Mouse (Mus musculus): ENCODE results near the gene Rbms1. TPM values are rescaled to one million over a fixed set of nuclear protein-coding genes. Genes with fewer than 3 reads are reported as not detected.

The Rbms1 gene
- polyA plus RNA-seq, 1 experiment from 2014 or later: 139 TPM

GRCm38 (mm10) chr2:60856097-60856496 lies 106.9 kb downstream of the Rbms1 start:
- Histone ChIP-seq H3K4me1 (peaks cover 54% of the 10 kb centered on the region), H3K27ac (no peak overlapping the region), H3K9ac (no peak overlapping the region), H3K4me3 (no peak overlapping the region), H3K9me3 (no peaks in the 10 kb centered on the region), H3K27me3 (no peaks in the 10 kb centered on the region), H3K4me2 (no peak overlapping the region), H3K36me3 (peaks cover 16% of the 10 kb centered on the region; the same call in 1 of the 2 replicates)
- 33% methylated on average over 2 of the region's 2 CpGs for WGBS
- ATAC-seq (ENCODE audit: borderline replicate concordance, extremely low read depth, low FRiP score, low TSS enrichment): no peak

GRCm38 (mm10) chr2:60855006-60855405 lies 108.0 kb downstream of the Rbms1 start:
- H3K4me1 ChIP-seq: peaks cover 61% of the 10 kb centered on the region
- no peak overlapping the region for H3K9ac ChIP-seq
- ATAC-seq (ENCODE audit: borderline replicate concordance, extremely low read depth, low FRiP score, low TSS enrichment): peak; percentile 74; the same call in 1 of the 2 replicates
- no peaks in the 10 kb centered on the region for H3K27me3 ChIP-seq
- H3K36me3 ChIP-seq: peaks cover 16% of the 10 kb centered on the region; the same call in 1 of the 2 replicates
- no peak overlapping the region for H3K4me2 ChIP-seq
- no peak overlapping the region for H3K4me3 ChIP-seq
- WGBS: 26% methylated on average over 4 of the region's 4 CpGs
- H3K9me3 ChIP-seq: no peaks in the 10 kb centered on the region
- peak overlapping the region; percentile 25 for H3K27ac ChIP-seq

GRCm38 (mm10) chr2:60851898-60852297 lies 111.1 kb downstream of the Rbms1 start:
- Histone ChIP-seq H3K9me3 (no peaks in the 10 kb centered on the region), H3K27ac (no peak overlapping the region), H3K4me1 (peaks cover 58% of the 10 kb centered on the region), H3K27me3 (no peaks in the 10 kb centered on the region), H3K4me3 (no peak overlapping the region), H3K36me3 (no peaks in the 10 kb centered on the region), H3K9ac (no peak overlapping the region), H3K4me2 (no peak overlapping the region; the same call in 1 of the 2 replicates)
- 53% methylated on average over 3 of the region's 3 CpGs for WGBS
- ATAC-seq (ENCODE audit: borderline replicate concordance, extremely low read depth, low FRiP score, low TSS enrichment): no peak

GRCm38 (mm10) chr2:60851057-60851718 lies 111.8 kb downstream of the Rbms1 start:
- Histone ChIP-seq H3K27ac (peak overlapping the region; percentile 51), H3K27me3 (no peaks in the 10 kb centered on the region), H3K4me2 (no peak overlapping the region; the same call in 1 of the 2 replicates), H3K9ac (no peak overlapping the region), H3K36me3 (no peaks in the 10 kb centered on the region), H3K4me3 (no peak overlapping the region), H3K9me3 (no peaks in the 10 kb centered on the region), H3K4me1 (peaks cover 51% of the 10 kb centered on the region)
- ATAC-seq (ENCODE audit: borderline replicate concordance, extremely low read depth, low FRiP score, low TSS enrichment): no peak
- WGBS: 43% methylated on average over 14 of the region's 14 CpGs

- no peak overlapping the region for H3K27ac ChIP-seq
- H3K9me3 ChIP-seq: no peaks in the 10 kb centered on the region
- 91% methylated on average over 4 of the region's 4 CpGs for WGBS
- H3K4me3 ChIP-seq: no peak overlapping the region
- H3K4me2 ChIP-seq: no peak overlapping the region
- no peaks in the 10 kb centered on the region for H3K27me3 ChIP-seq
- peaks cover 48% of the 10 kb centered on the region for H3K4me1 ChIP-seq
- no peak for ATAC-seq (ENCODE audit: borderline replicate concordance, extremely low read depth, low FRiP score, low TSS enrichment)
- H3K36me3 ChIP-seq: no peaks in the 10 kb centered on the region
- no peak overlapping the region for H3K9ac ChIP-seq
These were observed 114.5 kb downstream of the Rbms1 start for GRCm38 (mm10) chr2:60848478-60848877.

- WGBS: 65% methylated on average over 3 of the region's 3 CpGs
- Histone ChIP-seq H3K27me3 (no peaks in the 10 kb centered on the region), H3K4me2 (no peak overlapping the region), H3K9me3 (no peaks in the 10 kb centered on the region), H3K27ac (no peak overlapping the region), H3K36me3 (no peaks in the 10 kb centered on the region), H3K4me3 (no peak overlapping the region), H3K4me1 (peaks cover 46% of the 10 kb centered on the region), H3K9ac (no peak overlapping the region)
- no peak for ATAC-seq (ENCODE audit: borderline replicate concordance, extremely low read depth, low FRiP score, low TSS enrichment)
These were observed 115.0 kb downstream of the Rbms1 start for GRCm38 (mm10) chr2:60847984-60848383.

GRCm38 (mm10) chr2:60845316-60845894 lies 117.6 kb downstream of the Rbms1 start:
- Histone ChIP-seq H3K9ac (no peak overlapping the region), H3K4me2 (no peak overlapping the region), H3K36me3 (peaks cover 4% of the 10 kb centered on the region; the same call in 1 of the 2 replicates), H3K27me3 (no peaks in the 10 kb centered on the region), H3K4me1 (peaks cover 37% of the 10 kb centered on the region), H3K9me3 (no peaks in the 10 kb centered on the region), H3K4me3 (no peak overlapping the region), H3K27ac (no peak overlapping the region)
- no peak for ATAC-seq (ENCODE audit: borderline replicate concordance, extremely low read depth, low FRiP score, low TSS enrichment)
- 51% methylated on average over 5 of the region's 5 CpGs for WGBS

GRCm38 (mm10) chr2:60844259-60844658 lies 118.7 kb downstream of the Rbms1 start:
- no peak overlapping the region for H3K4me2 ChIP-seq
- H3K9ac ChIP-seq: no peak overlapping the region
- WGBS: 95% methylated on average over 1 of the region's 1 CpGs
- H3K9me3 ChIP-seq: no peaks in the 10 kb centered on the region
- no peak overlapping the region for H3K4me3 ChIP-seq
- ATAC-seq (ENCODE audit: borderline replicate concordance, extremely low read depth, low FRiP score, low TSS enrichment): no peak
- H3K36me3 ChIP-seq: peaks cover 4% of the 10 kb centered on the region; the same call in 1 of the 2 replicates
- H3K27me3 ChIP-seq: no peaks in the 10 kb centered on the region
- H3K27ac ChIP-seq: peak overlapping the region; percentile 66; the same call in 1 of the 2 replicates
- H3K4me1 ChIP-seq: peaks cover 35% of the 10 kb centered on the region

- peaks cover 40% of the 10 kb centered on the region for H3K4me1 ChIP-seq
- WGBS: 66% methylated on average over 3 of the region's 3 CpGs
- peak overlapping the region; percentile 66; the same call in 1 of the 2 replicates for H3K27ac ChIP-seq
These were observed 119.4 kb downstream of the Rbms1 start for GRCm38 (mm10) chr2:60843633-60844032.

GRCm38 (mm10) chr2:60842976-60843375 lies 120.0 kb downstream of the Rbms1 start:
- H3K27me3 ChIP-seq: no peaks in the 10 kb centered on the region
- H3K27ac ChIP-seq: peak overlapping the region; percentile 66
- peaks cover 4% of the 10 kb centered on the region; the same call in 1 of the 2 replicates for H3K36me3 ChIP-seq
- no peak overlapping the region for H3K4me3 ChIP-seq
- H3K9me3 ChIP-seq: no peaks in the 10 kb centered on the region
- no peak overlapping the region for H3K4me2 ChIP-seq
- peaks cover 46% of the 10 kb centered on the region for H3K4me1 ChIP-seq
- H3K9ac ChIP-seq: no peak overlapping the region
- 20% methylated on average over 4 of the region's 4 CpGs for WGBS
- ATAC-seq (ENCODE audit: borderline replicate concordance, extremely low read depth, low FRiP score, low TSS enrichment): peak; percentile 74

More at GRCm38 (mm10) chr2:60843633-60844032, 119.4 kb downstream of the Rbms1 start:
- H3K27me3 ChIP-seq: no peaks in the 10 kb centered on the region
- ATAC-seq (ENCODE audit: borderline replicate concordance, extremely low read depth, low FRiP score, low TSS enrichment): no peak
- H3K4me3 ChIP-seq: no peak overlapping the region
- H3K9me3 ChIP-seq: no peaks in the 10 kb centered on the region
- no peak overlapping the region for H3K9ac ChIP-seq
- peaks cover 4% of the 10 kb centered on the region; the same call in 1 of the 2 replicates for H3K36me3 ChIP-seq
- H3K4me2 ChIP-seq: no peak overlapping the region

GRCm38 (mm10) chr2:60840922-60841321 lies 122.1 kb downstream of the Rbms1 start:
- Histone ChIP-seq H3K36me3 (peaks cover 4% of the 10 kb centered on the region; the same call in 1 of the 2 replicates), H3K4me2 (no peak overlapping the region), H3K4me3 (no peak overlapping the region), H3K9ac (no peak overlapping the region), H3K27me3 (no peaks in the 10 kb centered on the region), H3K4me1 (peaks cover 63% of the 10 kb centered on the region), H3K9me3 (no peaks in the 10 kb centered on the region), H3K27ac (no peak overlapping the region)
- 74% methylated on average over 4 of the region's 4 CpGs for WGBS
- ATAC-seq (ENCODE audit: borderline replicate concordance, extremely low read depth, low FRiP score, low TSS enrichment): no peak

GRCm38 (mm10) chr2:60839498-60839897 lies 123.5 kb downstream of the Rbms1 start:
- no peaks in the 10 kb centered on the region for H3K9me3 ChIP-seq
- no peak for ATAC-seq (ENCODE audit: borderline replicate concordance, extremely low read depth, low FRiP score, low TSS enrichment)
- no peak overlapping the region for H3K4me2 ChIP-seq
- H3K27ac ChIP-seq: no peak overlapping the region
- H3K27me3 ChIP-seq: no peaks in the 10 kb centered on the region
- WGBS: 68% methylated on average over 4 of the region's 4 CpGs
- H3K4me1 ChIP-seq: peaks cover 58% of the 10 kb centered on the region
- H3K4me3 ChIP-seq: no peak overlapping the region
- peaks cover 4% of the 10 kb centered on the region for H3K36me3 ChIP-seq
- H3K9ac ChIP-seq: no peak overlapping the region
